Mouse (Mus musculus) CD8-positive naive resting alpha-beta T cell, adult 2 months (primary cell): Measurements from ENCODE around the gene Fam84b.
"Not testable (repeated sequence)": the region's sequence is repeated elsewhere in the genome, so short reads cannot be mapped to it uniquely, and the experiment has no call there.

Source experiments
- DNase-seq, 2 experiments: peaks; one replicate each; pipeline ENCODE4 v3.0.0; 2022; ENCODE audit warnings: low read depth in 2 of 2, low spot score in 2 of 2

Fam84b gene

DNA sequence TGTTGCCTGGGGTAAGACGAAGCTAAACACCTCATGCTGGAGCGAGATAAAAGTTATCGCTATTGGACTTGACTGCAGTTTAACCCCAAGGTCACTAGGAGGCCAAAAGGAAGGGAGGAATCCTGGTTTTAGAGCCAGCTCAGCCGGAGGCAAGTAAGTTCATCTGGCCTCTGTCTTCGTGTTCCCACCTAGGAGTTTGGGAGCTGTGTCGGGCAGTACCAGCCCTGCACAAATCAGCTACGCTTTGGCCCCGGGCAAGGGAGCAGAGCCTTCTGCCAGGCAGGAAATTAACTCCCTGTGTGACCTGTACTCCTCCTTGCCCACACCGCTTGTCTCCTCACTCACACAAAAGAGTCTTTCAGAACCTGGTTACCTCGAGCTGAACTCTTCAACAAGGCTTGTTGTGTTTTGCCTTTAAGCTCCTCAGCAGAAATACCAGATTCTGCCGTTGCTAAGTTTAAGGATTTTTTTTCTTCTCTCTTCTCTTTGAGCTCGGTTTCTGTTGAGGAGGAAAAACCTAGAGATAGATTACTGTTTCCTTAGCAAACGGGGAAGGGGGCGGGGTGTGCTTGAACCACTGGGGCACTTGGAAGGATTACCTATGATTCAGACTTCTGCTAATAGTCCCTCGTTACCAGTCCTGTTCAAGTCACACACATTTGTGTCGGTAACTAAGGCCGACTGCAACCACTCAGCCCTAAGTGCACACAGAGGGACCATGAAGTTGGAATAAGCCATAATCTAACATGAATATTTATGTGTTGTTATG is at the start of gene Fam84b:
Fam84b (minus strand) TSS at position 548 of the 769 bp plus-strand sequence.
- DNase-seq: no peak

- no peak for DNase-seq
Measured at GRCm38 (mm10) chr15:60898187-60898965, 44.8 kb upstream of the Fam84b start.

DNA sequence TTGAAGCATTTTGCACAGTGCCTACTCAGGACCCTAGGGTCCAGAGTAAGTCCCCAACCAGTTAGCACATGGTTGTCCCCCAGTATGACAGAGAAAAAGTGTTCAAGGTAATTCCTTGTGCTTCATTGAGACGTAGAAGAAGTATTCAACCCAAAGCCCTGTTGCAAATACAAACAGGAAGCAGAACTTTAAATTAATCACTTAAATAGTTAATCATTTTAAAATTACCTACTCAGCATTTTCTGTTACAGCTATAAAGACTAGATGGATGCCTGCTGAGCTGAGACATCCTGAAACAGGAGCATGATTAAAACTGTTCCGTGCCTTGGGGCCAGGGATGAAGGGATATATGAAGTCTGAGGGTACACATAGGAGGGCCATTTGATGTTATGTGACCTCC is 42.5 kb upstream of the Fam84b start:
- DNase-seq: no peak

GRCm38 (mm10) chr15:60892976-60893463 is 39.4 kb upstream of the Fam84b start:
- DNase-seq: no peak

DNA sequence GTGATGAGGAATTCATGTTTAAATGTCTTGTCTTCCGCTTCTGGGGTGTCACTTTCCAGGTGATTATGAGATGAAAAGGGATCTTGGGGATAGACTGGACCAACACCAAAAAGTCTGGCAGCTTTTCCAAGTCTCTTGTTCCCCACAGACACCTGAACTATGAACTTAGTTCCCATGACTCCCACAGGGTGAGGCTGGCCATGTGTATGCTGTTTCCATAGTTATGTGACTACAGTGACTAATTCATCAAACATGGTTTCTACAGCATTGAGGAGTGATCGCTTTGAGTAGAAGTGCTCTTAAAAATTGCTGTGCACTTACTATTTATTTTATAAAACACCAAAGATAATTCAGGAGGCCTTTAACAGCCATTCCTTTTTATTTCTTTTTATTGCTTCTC is 35.1 kb upstream of the Fam84b start:
- no peak for DNase-seq

DNA sequence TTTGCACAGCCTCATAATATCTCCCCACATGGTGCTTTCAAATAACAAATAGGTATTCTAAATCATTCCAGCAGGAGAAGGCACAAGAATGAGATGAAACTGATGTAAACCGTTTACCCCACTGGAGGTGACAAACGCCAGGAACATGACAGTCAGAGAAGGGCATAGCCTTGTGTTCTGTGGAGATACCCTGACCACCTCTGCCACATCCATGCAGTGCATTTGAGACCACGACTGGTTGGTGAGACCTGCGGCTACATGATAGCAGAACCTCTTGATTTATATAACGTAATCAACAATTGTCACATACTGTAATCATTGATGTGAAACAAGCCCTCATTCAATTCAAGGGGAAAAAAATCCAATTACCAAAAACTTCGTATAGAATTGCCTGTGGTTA is 22.1 kb upstream of the Fam84b start:
- DNase-seq: no peak

DNA sequence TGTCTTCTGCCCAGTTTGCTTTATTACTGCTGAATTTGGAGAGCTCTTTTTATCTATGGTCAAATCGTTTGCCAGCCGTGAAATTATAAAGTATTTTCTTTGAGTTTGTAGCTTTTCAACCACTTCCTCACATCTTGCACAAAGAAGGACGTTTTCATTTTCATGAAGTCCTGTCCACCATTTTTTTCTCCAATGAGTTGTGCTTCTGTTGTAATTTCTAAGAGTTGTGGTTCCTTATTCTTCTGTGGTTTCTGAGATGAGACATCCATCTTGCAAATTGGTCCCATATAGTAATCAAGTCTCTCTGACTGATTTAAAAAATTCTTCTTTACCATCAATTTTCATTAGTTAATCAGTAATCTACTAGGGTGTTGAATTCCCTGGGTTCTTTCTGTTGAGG is 8.8 kb upstream of the Fam84b start:
- DNase-seq: no peak

DNA sequence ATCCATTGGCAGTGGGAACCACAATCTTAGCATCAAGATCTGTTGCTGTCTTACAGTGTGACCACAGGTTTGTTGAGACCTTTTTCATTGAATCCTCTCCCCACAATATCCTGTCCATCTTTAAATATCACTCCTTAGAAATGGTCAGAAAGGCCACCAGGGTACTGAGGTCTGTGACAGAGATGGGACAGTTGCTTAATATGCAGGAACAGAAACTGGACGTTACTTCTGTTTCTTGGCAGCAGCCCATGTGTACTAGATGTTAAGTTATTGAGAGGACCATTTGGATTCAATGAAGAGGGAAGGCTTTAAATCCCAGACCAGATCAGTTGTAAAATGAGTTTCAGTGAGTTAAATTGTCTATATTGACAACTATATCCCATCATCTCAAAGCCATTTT is 1.5 kb upstream of the Fam84b start:
- DNase-seq: no peak

- DNase-seq: no peak
Measured at GRCm38 (mm10) chr15:60854151-60854550, 573 bp upstream of the Fam84b start.

DNA sequence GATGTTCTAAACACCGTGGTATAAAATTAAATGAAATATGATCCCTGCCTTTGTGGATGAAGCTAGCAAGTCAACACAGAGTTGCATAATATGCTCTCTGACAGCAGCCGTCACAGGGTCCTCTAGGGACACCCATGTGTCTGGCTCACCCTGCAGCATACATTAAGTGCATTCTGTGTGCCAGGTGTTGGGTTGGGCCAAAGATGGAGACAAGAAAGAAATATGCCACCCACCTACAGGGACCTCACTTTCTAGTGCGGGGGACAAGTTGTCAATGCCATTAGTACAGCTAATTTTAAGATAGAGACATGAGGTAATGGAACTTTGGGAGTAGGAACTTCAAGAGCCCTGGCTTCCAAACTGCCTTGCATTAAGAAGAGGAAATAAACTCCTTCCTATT is 4.9 kb downstream of the Fam84b start:
- no peak for DNase-seq

DNA sequence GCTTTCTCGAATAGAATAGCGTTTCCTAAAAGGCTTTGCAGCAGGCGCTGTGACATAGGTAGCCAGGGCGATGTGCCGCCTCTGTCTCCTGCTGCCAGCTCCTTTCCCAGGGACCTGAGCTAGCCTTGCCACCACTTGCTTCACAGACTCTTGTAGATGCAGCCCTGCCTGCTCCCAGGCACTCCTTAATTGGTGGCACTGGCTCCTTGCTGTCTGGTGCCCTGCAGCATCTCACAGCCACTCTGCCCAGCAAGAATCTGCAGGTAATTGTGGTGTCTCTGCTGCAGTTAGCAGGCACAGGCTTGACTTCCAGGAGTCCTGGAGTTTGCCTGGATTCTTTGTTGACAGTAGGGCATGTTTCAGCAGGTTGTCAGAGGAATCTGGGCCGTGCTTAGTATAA is 7.3 kb downstream of the Fam84b start:
- no peak for DNase-seq

GRCm38 (mm10) chr15:60845886-60846285 is 7.7 kb downstream of the Fam84b start:
- no peak for DNase-seq

GRCm38 (mm10) chr15:60841785-60842184 is 11.8 kb downstream of the Fam84b start:
- no peak for DNase-seq

GRCm38 (mm10) chr15:60841312-60841711 is 12.3 kb downstream of the Fam84b start:
- not testable (repeated sequence) for DNase-seq

DNA sequence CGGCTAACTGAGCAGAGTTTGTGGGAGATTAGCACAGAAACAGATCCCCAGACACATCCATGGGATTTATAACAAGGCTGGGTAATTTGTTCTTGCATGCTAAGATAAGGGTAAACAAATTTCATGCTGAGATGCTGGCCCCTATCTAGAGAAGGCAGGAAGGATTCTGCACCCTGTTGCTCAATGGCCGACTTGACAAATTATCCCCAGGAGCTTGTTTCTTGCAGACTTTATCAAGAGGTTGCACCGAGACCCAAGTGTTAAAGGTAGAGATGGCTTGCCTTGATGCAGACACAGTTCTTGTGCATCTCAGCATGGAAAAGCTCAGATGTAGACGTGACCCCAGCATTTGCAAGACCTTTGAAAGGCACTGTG is 13.3 kb downstream of the Fam84b start:
- DNase-seq: no peak

GRCm38 (mm10) chr15:60839539-60840295 is 13.9 kb downstream of the Fam84b start:
- DNase-seq: no peak

DNA sequence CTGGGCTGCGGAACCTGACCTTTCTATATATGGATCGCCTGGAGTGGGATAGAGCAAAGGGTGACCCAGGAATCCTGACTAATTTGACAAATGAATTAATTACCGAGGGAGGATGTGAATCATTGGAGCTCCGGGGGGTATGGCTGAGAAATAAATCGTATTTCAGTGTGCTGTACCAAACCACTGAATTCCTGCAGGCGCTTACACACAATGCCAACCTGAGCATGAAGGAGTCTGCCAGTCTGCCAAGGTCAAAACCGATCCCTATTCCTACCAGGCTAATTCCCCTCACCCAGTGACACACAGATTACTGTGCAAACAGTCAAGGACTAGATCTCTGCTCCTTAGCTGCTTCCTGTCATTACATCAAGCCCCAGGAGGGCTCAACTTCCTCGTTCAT is 15.4 kb downstream of the Fam84b start:
- no peak for DNase-seq

GRCm38 (mm10) chr15:60837719-60838118 is 15.9 kb downstream of the Fam84b start:
- DNase-seq: no peak

- DNase-seq: no peak
Measured at GRCm38 (mm10) chr15:60836321-60836720, 17.3 kb downstream of the Fam84b start.

GRCm38 (mm10) chr15:60834598-60835571 is 18.7 kb downstream of the Fam84b start:
- no peak for DNase-seq
